Mouse (Mus musculus): ENCODE data around the gene Cd59a. TPM values are rescaled to one million over a fixed set of nuclear protein-coding genes. Genes with fewer than 3 reads are reported as not detected.

Cd59a gene
- polyA plus RNA-seq, 1 experiment from 2014 or later, result 23.8 TPM

DNA sequence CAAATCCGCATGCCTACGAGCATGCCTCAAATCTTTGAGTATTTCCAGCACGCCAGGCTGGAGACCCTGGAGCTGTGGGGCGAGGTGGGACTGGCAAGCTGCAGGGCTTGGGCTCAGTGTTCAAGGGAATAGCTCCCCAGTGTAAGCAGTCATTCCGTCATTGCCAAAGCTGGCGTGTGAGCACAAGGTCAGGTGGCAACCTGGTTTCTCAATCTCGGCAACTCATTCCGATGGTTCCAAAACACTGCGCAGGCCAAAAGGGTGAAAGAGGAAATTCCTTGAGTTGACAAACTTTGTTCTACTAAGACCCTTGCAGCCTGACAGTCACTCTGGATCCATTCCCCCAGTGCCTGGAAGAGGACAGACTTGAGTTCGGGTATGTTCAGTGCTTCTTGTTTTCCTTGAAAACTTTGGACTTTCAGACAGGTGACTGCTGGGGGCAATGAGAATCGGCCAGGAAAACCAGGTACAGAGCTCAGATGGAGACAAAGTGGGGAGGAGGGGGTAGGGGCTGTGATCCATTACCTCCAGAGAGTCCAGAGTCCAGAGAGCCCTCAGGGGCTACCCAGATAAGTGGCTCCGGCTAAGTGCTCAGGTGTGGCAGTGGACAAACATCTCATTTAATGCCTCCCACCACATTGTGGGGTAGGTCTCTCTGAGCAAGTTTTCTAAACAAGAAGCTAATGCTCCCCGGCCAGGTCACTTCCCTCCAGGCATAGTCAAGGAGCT lies 33.4 kb downstream of the Cd59a start:
- H3K9me3 ChIP-seq, result no peaks in the 10 kb centered on the region
- no peak overlapping the region for H3K4me2 ChIP-seq
- no peak overlapping the region for H3K27ac ChIP-seq
- H3K4me3 ChIP-seq, result no peak overlapping the region
- no peaks in the 10 kb centered on the region for H3K36me3 ChIP-seq
- WGBS, result 69% methylated on average over 13 of the region's 13 CpGs
- H3K4me1 ChIP-seq, result 0 out of 2 replicates have a peak, but pooled peaks cover 5% of the 10 kb centered on the region
- no peak overlapping the region for H3K9ac ChIP-seq
- ATAC-seq (ENCODE audit: borderline replicate concordance, extremely low read depth, low FRiP score, low TSS enrichment), result no peak
- peaks cover 18% of the 10 kb centered on the region for H3K27me3 ChIP-seq

DNA sequence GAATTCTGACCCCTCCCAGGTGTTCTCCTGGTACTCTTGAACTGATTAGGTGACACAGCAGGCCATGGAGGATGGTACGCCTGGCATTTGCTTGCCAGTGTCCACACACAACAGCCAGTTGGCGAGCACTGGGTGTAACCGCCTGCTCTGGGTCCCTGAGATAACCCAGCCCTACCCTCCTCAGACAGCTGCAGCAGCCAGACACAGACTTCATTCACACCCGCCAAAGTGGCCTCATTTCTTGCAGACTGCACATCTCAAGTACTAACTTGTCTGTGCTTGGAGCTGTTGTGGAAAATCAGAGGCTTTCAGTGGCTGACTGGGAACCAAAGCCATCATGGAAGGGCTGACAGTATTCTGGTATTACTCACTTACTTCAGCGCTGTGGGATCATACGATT lies 34.6 kb downstream of the Cd59a start:
- Histone ChIP-seq H3K27ac (no peak overlapping the region), H3K36me3 (no peaks in the 10 kb centered on the region), H3K4me2 (no peak overlapping the region), H3K4me3 (no peak overlapping the region), H3K9ac (no peak overlapping the region), H3K9me3 (no peaks in the 10 kb centered on the region), H3K4me1 (no peaks in the 10 kb centered on the region), H3K27me3 (peaks cover 11% of the 10 kb centered on the region; the same call in 1 of the 2 replicates)
- 53% methylated on average over 6 of the region's 6 CpGs for WGBS
- no peak for ATAC-seq (ENCODE audit: borderline replicate concordance, extremely low read depth, low FRiP score, low TSS enrichment)

DNA sequence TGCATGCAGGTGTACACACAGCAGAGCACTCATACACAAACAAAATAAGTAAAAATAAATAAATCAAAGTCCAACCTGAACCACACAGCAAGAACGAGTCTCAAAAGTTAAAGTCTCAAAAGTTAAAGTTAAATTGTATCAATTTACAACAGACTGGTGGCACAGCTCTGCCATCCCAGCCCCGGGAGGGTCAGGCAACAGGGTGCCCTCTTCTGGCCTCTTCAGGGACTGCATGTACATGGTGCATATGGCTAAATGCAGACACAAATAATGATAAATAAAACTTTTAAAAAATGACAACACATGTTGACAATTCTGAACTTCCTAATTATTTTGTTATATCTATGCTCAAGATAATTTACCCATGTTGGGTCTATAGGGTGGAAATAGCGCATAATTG lies 35.4 kb downstream of the Cd59a start:
- Histone ChIP-seq H3K9me3 (no peaks in the 10 kb centered on the region), H3K9ac (no peak overlapping the region), H3K36me3 (no peaks in the 10 kb centered on the region), H3K4me1 (no peaks in the 10 kb centered on the region), H3K27ac (no peak overlapping the region), H3K4me2 (no peak overlapping the region), H3K4me3 (no peak overlapping the region), H3K27me3 (0 out of 2 replicates have a peak, but pooled peaks cover 5% of the 10 kb centered on the region)
- 60% methylated on average over 3 of the region's 3 CpGs for WGBS
- ATAC-seq (ENCODE audit: borderline replicate concordance, extremely low read depth, low FRiP score, low TSS enrichment), result no peak

DNA sequence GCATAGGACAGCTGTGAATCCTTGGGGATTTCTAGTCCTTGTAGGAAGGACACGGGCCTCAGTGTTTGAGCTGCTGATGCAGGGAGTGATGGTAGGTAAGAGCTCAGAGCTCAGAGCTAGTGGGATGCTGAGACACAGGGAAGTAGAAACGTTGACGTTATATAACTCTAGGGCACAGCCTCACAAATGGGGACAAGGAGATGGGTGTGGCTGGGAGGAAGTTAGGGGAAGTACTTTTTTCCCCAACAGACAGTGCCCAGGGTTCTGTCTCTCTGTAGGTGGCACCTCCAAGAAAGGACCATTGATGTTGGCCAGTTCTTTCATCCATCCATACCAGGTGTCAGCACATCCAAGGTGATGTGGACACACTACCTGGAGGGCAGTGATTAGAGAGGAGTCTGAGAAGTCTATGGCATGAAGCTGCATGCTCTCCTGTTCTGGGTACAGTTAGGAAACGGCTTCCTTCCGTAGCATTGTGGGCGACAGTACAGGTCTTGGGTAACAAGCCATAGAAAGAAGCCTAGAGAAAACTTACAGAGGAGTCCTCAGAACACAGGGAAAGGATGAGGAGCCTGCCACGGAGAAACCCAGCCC lies 36.8 kb downstream of the Cd59a start:
- Histone ChIP-seq H3K4me3 (no peak overlapping the region), H3K4me2 (no peak overlapping the region), H3K9me3 (no peaks in the 10 kb centered on the region), H3K36me3 (no peaks in the 10 kb centered on the region), H3K27ac (no peak overlapping the region), H3K27me3 (no peaks in the 10 kb centered on the region), H3K4me1 (no peaks in the 10 kb centered on the region), H3K9ac (no peak overlapping the region)
- no peak for ATAC-seq (ENCODE audit: borderline replicate concordance, extremely low read depth, low FRiP score, low TSS enrichment)
- 72% methylated on average over 7 of the region's 7 CpGs for WGBS

DNA sequence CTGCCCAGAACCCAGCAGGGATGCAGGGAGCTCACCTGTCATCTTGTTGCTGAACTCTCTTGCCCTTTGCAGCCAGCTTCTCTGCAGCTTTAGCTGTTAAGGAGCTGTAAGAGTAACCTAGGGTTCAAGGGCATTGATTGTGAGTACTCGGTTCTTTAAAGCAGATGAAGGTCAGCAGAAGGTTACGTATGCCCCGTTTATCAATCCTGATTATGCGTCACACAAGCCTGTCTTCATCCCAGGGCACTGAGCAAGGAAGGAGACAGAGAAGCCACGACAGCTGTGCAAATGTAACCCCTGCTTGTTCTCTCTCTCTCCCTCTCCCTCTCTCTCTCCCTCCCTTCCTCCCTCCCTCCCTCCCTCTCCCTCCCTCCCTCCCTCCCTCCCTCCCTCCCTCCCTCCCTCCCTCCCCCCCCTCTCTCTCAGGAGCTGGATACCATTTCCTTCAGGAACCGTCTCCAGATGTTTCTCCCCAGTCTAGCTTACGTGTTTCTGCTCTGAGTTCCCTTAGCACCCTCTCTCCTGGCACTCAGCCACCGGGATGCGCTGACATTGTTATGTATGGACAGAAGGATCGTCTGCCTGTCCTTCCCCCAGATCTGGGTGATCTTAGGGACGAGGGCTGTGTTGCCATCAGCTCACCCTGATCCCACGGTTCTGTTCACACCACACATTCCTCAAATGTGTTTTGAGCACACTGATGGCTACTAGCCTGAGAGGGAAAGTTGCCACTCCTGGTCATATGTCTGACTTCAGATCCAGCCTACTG lies 37.6 kb downstream of the Cd59a start:
- Histone ChIP-seq H3K4me2 (no peak overlapping the region), H3K9ac (no peak overlapping the region), H3K4me3 (no peak overlapping the region), H3K27ac (no peak overlapping the region), H3K27me3 (no peaks in the 10 kb centered on the region), H3K4me1 (no peaks in the 10 kb centered on the region), H3K36me3 (no peaks in the 10 kb centered on the region), H3K9me3 (no peaks in the 10 kb centered on the region)
- ATAC-seq (ENCODE audit: borderline replicate concordance, extremely low read depth, low FRiP score, low TSS enrichment), result no peak
- WGBS, result 16% methylated on average over 12 of the region's 12 CpGs

DNA sequence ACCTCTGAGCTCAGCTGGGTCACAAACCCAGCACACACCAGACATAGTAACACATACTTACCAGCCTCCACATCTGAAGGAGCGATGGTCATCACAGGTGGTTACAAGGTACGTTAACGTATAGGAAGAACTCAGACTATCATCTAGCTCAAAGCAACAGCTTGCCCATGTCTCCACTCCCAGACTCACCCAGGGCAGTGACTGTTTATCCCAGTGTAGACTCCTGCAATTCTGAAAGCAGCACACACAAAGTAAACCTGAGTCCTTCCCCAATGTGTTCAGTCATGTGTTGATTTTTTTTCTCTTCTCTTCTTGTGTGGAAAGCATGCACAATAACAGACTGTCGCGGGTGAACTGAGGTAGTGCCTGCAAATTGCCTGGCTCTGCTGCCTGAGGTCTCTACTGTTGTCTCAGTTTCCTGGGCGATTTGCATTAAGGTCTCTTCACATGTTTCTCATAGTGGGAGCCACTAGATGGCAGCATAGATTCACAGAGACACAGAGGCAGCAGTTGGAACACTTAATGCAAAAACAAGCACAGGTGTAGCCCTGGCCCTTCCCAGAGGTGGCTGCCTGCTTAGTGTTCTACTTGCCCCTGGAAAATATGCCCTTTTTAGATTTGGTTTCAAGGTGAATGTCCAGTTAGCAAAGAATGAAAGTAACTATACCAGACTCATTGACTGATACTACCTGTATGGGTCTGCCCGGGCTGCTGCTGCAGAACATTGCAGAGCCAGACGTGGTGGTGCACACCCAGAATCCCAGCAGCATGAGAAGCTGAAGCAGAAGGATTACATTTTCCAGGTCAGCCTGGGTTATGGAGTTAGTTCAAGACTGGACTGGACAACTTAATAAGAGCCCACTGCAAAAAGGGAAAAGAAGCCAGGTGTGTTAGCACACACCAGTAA lies 38.8 kb downstream of the Cd59a start:
- Histone ChIP-seq H3K27me3 (no peaks in the 10 kb centered on the region), H3K36me3 (no peaks in the 10 kb centered on the region), H3K9ac (no peak overlapping the region), H3K9me3 (no peaks in the 10 kb centered on the region), H3K4me3 (no peak overlapping the region), H3K27ac (no peak overlapping the region), H3K4me1 (no peaks in the 10 kb centered on the region), H3K4me2 (no peak overlapping the region)
- 39% methylated on average over 8 of the region's 8 CpGs for WGBS
- no peak for ATAC-seq (ENCODE audit: borderline replicate concordance, extremely low read depth, low FRiP score, low TSS enrichment)

DNA sequence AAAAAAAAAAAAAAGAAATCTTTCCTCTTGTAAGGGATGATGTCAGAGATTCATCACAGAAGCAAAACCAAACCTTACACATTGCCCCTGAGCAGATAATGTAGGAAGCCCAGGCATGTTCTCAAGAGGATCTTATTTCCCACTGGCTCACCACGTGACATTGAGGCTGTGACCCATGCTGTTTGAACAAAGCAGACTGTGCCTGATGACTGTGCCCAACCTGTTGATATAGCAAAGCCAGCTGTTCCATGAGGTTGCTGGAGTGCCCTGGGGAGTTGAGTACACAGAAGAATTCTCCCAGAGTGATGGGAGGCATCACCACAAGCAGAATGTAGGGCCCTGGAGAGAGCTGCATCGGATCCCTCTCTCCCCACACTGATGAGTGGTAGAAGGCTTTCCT lies 40.3 kb downstream of the Cd59a start:
- no peak overlapping the region for H3K4me3 ChIP-seq
- H3K9me3 ChIP-seq, result no peaks in the 10 kb centered on the region
- H3K36me3 ChIP-seq, result no peaks in the 10 kb centered on the region
- no peak overlapping the region for H3K9ac ChIP-seq
- WGBS, result 42% methylated on average over 2 of the region's 2 CpGs
- no peak overlapping the region for H3K4me2 ChIP-seq
- no peak for ATAC-seq (ENCODE audit: borderline replicate concordance, extremely low read depth, low FRiP score, low TSS enrichment)
- no peaks in the 10 kb centered on the region for H3K4me1 ChIP-seq
- H3K27me3 ChIP-seq, result no peaks in the 10 kb centered on the region
- H3K27ac ChIP-seq, result no peak overlapping the region

DNA sequence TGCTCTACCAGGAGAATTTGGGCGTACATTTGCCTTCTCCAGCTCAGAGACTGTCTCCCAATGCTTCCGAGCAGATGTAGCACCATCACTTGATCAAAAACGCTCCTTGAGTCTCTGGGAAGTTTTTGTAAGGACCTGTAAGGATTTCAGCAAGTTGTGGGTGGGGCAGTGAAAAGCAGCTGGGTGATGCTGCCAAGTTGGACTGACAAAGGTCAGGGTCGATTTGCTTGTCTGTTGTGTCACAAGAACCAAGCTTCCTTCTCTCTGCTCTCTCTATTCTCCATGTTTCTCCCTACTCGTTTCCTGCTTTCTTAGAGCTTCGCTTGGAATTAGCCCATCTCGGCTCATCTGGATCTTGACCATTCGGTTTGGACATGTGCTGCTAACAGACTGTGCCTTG lies 46.5 kb downstream of the Cd59a start:
- Histone ChIP-seq H3K4me3 (no peak overlapping the region), H3K4me2 (no peak overlapping the region), H3K4me1 (no peaks in the 10 kb centered on the region), H3K27ac (no peak overlapping the region), H3K27me3 (no peaks in the 10 kb centered on the region), H3K36me3 (no peaks in the 10 kb centered on the region), H3K9ac (no peak overlapping the region), H3K9me3 (no peaks in the 10 kb centered on the region)
- WGBS, result 81% methylated on average over 8 of the region's 8 CpGs
- no peak for ATAC-seq (ENCODE audit: borderline replicate concordance, extremely low read depth, low FRiP score, low TSS enrichment)

DNA sequence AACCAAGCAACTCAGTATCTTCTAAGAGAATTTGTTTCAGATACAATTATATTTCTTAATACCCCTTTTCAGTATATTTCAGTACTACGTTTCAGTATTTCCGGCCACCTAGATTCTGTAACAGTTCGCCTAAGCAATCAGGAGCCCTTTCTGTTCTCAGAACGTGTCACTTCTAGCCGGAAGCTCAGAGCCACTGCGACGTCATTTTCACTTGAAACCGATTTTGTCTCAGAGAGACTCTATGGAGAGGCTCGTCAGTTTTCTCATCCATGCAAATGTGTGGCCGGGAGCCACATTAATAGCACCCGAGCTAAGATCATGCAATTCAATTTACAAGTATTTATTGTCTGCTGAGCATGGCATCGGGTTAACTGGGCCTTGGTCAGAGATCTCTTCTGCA lies 48.4 kb downstream of the Cd59a start:
- no peaks in the 10 kb centered on the region for H3K27me3 ChIP-seq
- H3K36me3 ChIP-seq, result no peaks in the 10 kb centered on the region
- H3K4me1 ChIP-seq, result no peaks in the 10 kb centered on the region
- 87% methylated on average over 12 of the region's 12 CpGs for WGBS
- no peak for ATAC-seq (ENCODE audit: borderline replicate concordance, extremely low read depth, low FRiP score, low TSS enrichment)
- H3K4me3 ChIP-seq, result no peak overlapping the region
- no peaks in the 10 kb centered on the region for H3K9me3 ChIP-seq
- H3K9ac ChIP-seq, result no peak overlapping the region
- H3K27ac ChIP-seq, result no peak overlapping the region
- H3K4me2 ChIP-seq, result no peak overlapping the region

DNA sequence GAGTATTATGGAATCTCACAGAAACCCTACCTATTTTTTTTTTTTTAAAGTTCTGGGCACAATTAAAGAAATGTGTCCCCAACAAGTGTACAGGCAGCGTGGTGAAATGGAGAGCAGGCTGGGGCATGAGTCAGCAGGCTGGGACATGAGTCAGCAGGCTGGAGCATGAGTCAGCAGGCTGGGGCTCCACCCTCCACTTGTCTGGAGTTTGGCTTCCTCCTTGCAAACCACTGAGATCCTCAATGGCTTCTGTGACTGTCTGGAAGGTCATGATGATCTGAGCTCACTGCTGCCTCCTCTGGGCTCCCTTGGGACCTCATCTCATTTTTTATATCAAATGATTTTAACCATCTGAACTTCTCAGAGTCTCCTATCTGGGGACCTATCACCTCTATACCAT lies 50.4 kb downstream of the Cd59a start:
- Histone ChIP-seq H3K27me3 (no peaks in the 10 kb centered on the region), H3K4me3 (no peak overlapping the region), H3K27ac (no peak overlapping the region), H3K36me3 (no peaks in the 10 kb centered on the region), H3K9ac (no peak overlapping the region), H3K4me2 (no peak overlapping the region), H3K4me1 (no peaks in the 10 kb centered on the region), H3K9me3 (no peaks in the 10 kb centered on the region)
- ATAC-seq (ENCODE audit: borderline replicate concordance, extremely low read depth, low FRiP score, low TSS enrichment), result no peak
- 60% methylated on average over 1 of the region's 1 CpGs for WGBS

DNA sequence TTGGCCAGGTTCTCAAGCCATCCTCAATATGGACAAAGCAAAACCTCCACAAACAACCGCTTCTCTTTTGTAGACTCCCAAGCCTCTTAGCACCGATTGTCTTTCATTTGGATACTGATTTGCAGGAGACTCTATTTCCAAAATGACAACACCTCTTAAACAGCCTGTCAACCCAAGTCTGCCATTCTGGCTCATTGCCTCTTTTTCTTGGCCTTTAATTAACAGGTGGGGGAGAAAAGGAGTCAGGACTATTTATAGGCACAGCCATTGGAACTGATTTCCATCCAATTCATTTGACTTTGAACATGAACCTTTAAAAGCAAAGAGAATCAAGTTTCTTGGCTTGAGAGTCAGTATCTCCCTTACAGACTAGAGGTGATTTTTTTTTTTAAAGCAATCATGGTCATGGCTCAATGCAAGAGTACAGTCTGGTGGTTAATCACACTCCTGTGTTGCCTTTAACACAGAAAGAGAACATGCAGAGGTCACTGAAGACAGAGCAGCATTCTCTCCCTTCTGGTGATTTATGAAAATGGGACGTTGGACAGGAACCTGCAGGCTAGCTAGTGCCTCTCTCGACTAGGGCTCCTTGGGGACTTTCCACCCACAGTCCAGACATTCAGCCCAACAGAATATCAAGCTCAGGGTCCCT lies 52.4 kb downstream of the Cd59a start:
- 62% methylated on average over 4 of the region's 4 CpGs for WGBS

More for the DNA sequence above, 52.4 kb downstream of the Cd59a start:
- Histone ChIP-seq H3K27me3 (no peaks in the 10 kb centered on the region), H3K9ac (no peak overlapping the region), H3K4me2 (no peak overlapping the region), H3K9me3 (no peaks in the 10 kb centered on the region), H3K36me3 (no peaks in the 10 kb centered on the region), H3K4me1 (no peaks in the 10 kb centered on the region), H3K4me3 (no peak overlapping the region), H3K27ac (no peak overlapping the region)
- no peak for ATAC-seq (ENCODE audit: borderline replicate concordance, extremely low read depth, low FRiP score, low TSS enrichment)

Data from lung, embryonic 15.5 days (tissue).